Mouse (Mus musculus) stomach, postnatal 0 days (tissue): Measurements from ENCODE around the gene B3gnt8.

Experiments
- CTCF ChIP-seq: IDR thresholded peaks from 2 replicates; pipeline ENCODE4 v1.5.1; 2016; ENCODE audit warnings: antibody characterized with exemption, low read depth, mild to moderate bottlenecking, moderate library complexity
- EP300 ChIP-seq: optimal IDR thresholded peaks from 2 replicates; pipeline ENCODE3; 2016; ENCODE audit warnings: antibody characterized with exemption

DNA sequence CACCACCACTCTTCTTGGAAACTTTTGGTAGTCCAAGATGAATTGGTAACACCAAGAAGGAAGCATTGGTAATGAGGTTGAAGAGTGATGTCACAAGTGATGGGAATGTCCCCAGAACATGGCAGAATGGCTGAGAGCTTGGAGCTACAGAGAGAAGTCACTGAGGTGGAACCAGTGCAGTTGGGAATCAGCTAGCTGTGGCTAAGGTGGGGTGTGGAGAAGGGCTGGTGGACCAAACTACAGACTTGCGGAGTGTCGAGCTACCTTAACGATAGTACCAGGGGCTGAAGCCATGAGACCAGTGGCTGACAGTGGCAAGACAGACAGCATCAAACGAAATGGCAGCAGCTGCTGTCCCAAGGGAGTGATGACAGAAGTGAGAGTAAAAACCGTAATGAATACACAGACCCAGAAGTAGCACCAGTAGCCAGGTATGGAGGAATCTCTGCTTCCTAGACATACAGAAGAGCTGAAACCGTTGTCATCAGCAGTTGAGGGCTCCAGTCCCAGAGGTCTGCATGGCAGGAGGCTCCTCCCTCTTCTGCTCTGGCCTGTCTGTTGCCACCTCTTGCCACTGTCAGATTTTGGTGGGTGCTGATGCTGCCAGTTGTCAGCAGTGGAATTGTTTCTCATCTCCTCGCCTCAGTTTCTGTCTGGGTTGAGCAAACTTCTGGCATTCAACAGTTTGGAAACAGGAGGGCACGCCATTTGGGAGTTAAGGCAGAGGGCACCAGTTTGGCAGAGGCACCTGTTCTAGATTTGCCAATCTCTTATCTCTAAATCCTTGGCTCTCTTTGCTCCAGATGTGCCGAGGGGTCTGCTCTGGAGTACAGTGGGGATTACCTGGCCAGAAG lies 40.9 kb upstream of the B3gnt8 start:
- TF ChIP-seq CTCF: no peak
- TF ChIP-seq EP300: no peak
